Mouse (Mus musculus): ENCODE measurements at regions not wholly inside any gene's neighbourhood (a gene's known extent, or its start where the extent isn't known, plus 50 kb on each side); places are given as distances from the start of the nearest gene placed in this dataset.

DNA sequence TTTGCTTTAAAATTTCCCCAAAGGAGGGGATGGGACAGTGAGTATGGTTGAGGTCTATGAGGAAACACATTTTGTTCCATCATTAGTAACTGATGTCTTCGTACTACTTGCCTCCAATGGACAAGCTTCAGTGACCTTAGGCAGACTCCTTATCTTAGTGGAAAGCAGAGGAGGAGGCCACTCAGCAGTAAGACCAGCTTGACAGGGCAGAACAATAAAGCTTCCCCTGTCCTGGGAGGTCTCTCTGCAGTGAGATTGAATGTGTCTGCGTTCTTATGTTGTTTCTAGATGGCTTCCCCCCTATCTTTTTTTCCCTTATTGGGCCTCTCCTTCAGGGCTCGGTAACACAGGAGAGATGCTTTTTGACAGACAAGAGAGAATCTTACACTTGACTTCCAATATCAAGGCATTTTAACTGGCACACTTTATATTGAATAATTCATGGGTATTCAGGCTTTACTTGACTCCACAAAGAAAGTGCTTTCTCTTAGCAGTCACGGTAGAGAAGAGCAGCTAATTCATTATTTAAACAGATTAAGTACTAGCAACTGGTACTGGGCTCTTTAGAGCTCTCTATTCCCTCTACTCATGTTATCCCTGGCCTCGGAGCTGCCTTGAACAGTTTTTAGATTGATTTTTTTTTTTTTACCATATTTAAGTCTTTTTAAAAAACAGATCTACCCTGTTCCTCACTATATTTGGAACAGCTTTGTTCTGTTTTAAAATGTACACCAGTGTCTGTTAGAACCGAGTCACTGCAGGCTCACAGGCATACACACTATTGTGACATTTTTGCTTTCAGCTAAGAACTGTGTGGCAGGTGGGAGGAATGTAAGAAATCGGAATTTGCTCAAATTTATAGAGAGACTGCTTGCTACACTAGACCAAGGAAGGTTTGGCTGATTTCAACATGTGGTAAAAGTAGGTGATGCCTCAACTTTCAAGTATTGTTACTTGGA, 347.2 kb downstream of the Cetn3 start:
- CTCF ChIA-PET = no interaction called here
- in situ Hi-C loops (cut with MboI; ENCODE audit: low pct_unique_long_range_greater_than_20kb) = no loop called here

More for the DNA sequence above, 347.2 kb downstream of the Cetn3 start:
- POLR2A ChIA-PET = no interaction called here
- ATAC-seq (no peak), DNase-seq (ENCODE audit: low read depth, low spot score) (no peak)
- H3K27me3 ChIP-seq = no peaks in the 10 kb centered on the region
- TF ChIP-seq CTCF (IDR thresholded peaks at IDR 0.05) = no peak

Data from Patski (cell line).